Mouse (Mus musculus) ES-Bruce4 (cell line): Measurements from ENCODE around the gene Rilpl1. TPM values are rescaled to one million over a fixed set of nuclear protein-coding genes. Genes with fewer than 3 reads are reported as not detected.
"Not testable (repeated sequence)": the region's sequence is repeated elsewhere in the genome, so short reads cannot be mapped to it uniquely, and the experiment has no call there.

ENCODE experiments used
- H3K27ac ChIP-seq: 2 replicates; pipeline ENCODE4 v1.5.1; 2012; ENCODE audit warnings: low read length, inconsistent platforms; ENCODE audit not compliant: insufficient read depth
- H3K27me3 ChIP-seq: 2 replicates; pipeline ENCODE4 v1.6.1; 2012; ENCODE audit warnings: mild to moderate bottlenecking, low read length, inconsistent platforms; ENCODE audit not compliant: control insufficient read depth, poor library complexity, insufficient read depth, severe bottlenecking
- H3K36me3 ChIP-seq: 2 replicates; pipeline ENCODE4 v1.6.1; 2012; ENCODE audit warnings: inconsistent platforms, mild to moderate bottlenecking, low read length, moderate library complexity; ENCODE audit not compliant: control insufficient read depth, poor library complexity, insufficient read depth, severe bottlenecking
- H3K4me1 ChIP-seq: one replicate; pipeline ENCODE4 v1.8.1; 2011; ENCODE audit warnings: low read length; ENCODE audit not compliant: control insufficient read depth, insufficient read depth
- H3K4me3 ChIP-seq: 2 replicates; pipeline ENCODE4 v1.5.1; 2011; ENCODE audit warnings: low read depth, mild to moderate bottlenecking, low read length
- H3K9ac ChIP-seq: 2 replicates; pipeline ENCODE4 v1.6.1; 2012; ENCODE audit warnings: low read depth, mild to moderate bottlenecking, inconsistent platforms; ENCODE audit not compliant: poor library complexity, severe bottlenecking
- H3K9me3 ChIP-seq: replicated peaks from 2 replicates; pipeline ENCODE4 v1.6.1; 2012; ENCODE audit warnings: mild to moderate bottlenecking, low read length, inconsistent platforms; ENCODE audit not compliant: control insufficient read depth, poor library complexity, insufficient read depth, severe bottlenecking
- CTCF ChIP-seq: IDR thresholded peaks from one replicate; pipeline ENCODE4 v1.8.1; 2011; ENCODE audit warnings: low read depth, low read length
- EP300 ChIP-seq: IDR thresholded peaks from 2 replicates; pipeline ENCODE4 v1.6.1; 2011; ENCODE audit warnings: low read depth, low read length; ENCODE audit not compliant: insufficient read depth
- POLR2A ChIP-seq: IDR thresholded peaks from one replicate; pipeline ENCODE4 v1.8.1; 2011; ENCODE audit warnings: low read length; ENCODE audit not compliant: insufficient read depth
- polyA plus RNA-seq: library from polyadenylated mRNA; stranded (reverse); fragments of >200 nt; gene quantifications from 2 replicates; pipeline ENCODE4 v1.2.4, GENCODE M21; 2011; ENCODE audit warnings: low read depth; ENCODE audit not compliant: missing spikeins, insufficient read depth, insufficient read length

The Rilpl1 gene
- polyA plus RNA-seq, 1 experiment = 18.0 TPM

- Histone ChIP-seq H3K36me3 (no peaks in the 10 kb centered on the region), H3K9me3 (no peaks in the 10 kb centered on the region), H3K27me3 (no peaks in the 10 kb centered on the region), H3K27ac (peak overlapping the region; percentile 5; the same call in 1 of the 2 replicates), H3K4me3 (no peak overlapping the region), H3K9ac (no peak overlapping the region), H3K4me1 (peaks cover 1% of the 10 kb centered on the region)
- TF ChIP-seq CTCF = no peak
- no peak for TF ChIP-seq EP300
- TF ChIP-seq POLR2A = no peak
These were observed 30.6 kb downstream of the Rilpl1 start for GRCm38 (mm10) chr5:124500573-124500972.

- not testable (repeated sequence) for H3K27ac ChIP-seq, H3K4me3 ChIP-seq, H3K36me3 ChIP-seq, H3K27me3 ChIP-seq, H3K4me1 ChIP-seq, H3K9ac ChIP-seq, H3K9me3 ChIP-seq
These were observed 31.2 kb downstream of the Rilpl1 start for GRCm38 (mm10) chr5:124500037-124500436.

GRCm38 (mm10) chr5:124499001-124499400 lies 32.2 kb downstream of the Rilpl1 start:
- Histone ChIP-seq H3K4me1 (peaks cover 1% of the 10 kb centered on the region), H3K36me3 (0 out of 2 replicates have a peak, but pooled peaks cover 4% of the 10 kb centered on the region), H3K9ac (no peak overlapping the region), H3K9me3 (no peaks in the 10 kb centered on the region), H3K27me3 (no peaks in the 10 kb centered on the region), H3K27ac (no peak overlapping the region), H3K4me3 (no peak overlapping the region)
- TF ChIP-seq CTCF (no peak), EP300 (no peak), POLR2A (no peak)

GRCm38 (mm10) chr5:124498221-124498876 lies 32.8 kb downstream of the Rilpl1 start:
- no peaks in the 10 kb centered on the region for H3K27me3 ChIP-seq
- H3K9me3 ChIP-seq = no peaks in the 10 kb centered on the region
- peaks cover 1% of the 10 kb centered on the region for H3K4me1 ChIP-seq
- H3K27ac ChIP-seq = no peak overlapping the region
- 0 out of 2 replicates have a peak, but pooled peaks cover 6% of the 10 kb centered on the region for H3K36me3 ChIP-seq
- TF ChIP-seq CTCF = no peak
- no peak for TF ChIP-seq EP300
- TF ChIP-seq POLR2A = no peak
- H3K9ac ChIP-seq = no peak overlapping the region
- no peak overlapping the region for H3K4me3 ChIP-seq

GRCm38 (mm10) chr5:124496614-124497514 lies 34.3 kb downstream of the Rilpl1 start:
- no peaks in the 10 kb centered on the region for H3K9me3 ChIP-seq
- no peak overlapping the region for H3K27ac ChIP-seq
- H3K36me3 ChIP-seq = peaks cover 11% of the 10 kb centered on the region; the same call in 1 of the 2 replicates
- H3K27me3 ChIP-seq = no peaks in the 10 kb centered on the region
- peaks cover 1% of the 10 kb centered on the region for H3K4me1 ChIP-seq
- TF ChIP-seq CTCF = no peak
- no peak for TF ChIP-seq POLR2A
- no peak for TF ChIP-seq EP300
- H3K4me3 ChIP-seq = no peak overlapping the region
- H3K9ac ChIP-seq = no peak overlapping the region

GRCm38 (mm10) chr5:124495547-124495946 lies 35.6 kb downstream of the Rilpl1 start:
- H3K27me3 ChIP-seq = no peaks in the 10 kb centered on the region
- H3K4me1 ChIP-seq = no peaks in the 10 kb centered on the region
- TF ChIP-seq POLR2A = no peak
- TF ChIP-seq CTCF = no peak
- no peak for TF ChIP-seq EP300
- no peak overlapping the region for H3K27ac ChIP-seq
- H3K9ac ChIP-seq = no peak overlapping the region
- no peak overlapping the region for H3K4me3 ChIP-seq
- no peaks in the 10 kb centered on the region for H3K9me3 ChIP-seq
- H3K36me3 ChIP-seq = peaks cover 15% of the 10 kb centered on the region; the same call in 1 of the 2 replicates
